Mouse (Mus musculus): ENCODE measurements around the gene Fryl. TPM values are rescaled to one million over a fixed set of nuclear protein-coding genes. Genes with fewer than 3 reads are reported as not detected.
A peak's percentile ranks its signal among the peaks of the same experiment; 100 is the strongest.

Fryl gene
- polyA plus RNA-seq, 1 experiment: 69.8 TPM

DNA sequence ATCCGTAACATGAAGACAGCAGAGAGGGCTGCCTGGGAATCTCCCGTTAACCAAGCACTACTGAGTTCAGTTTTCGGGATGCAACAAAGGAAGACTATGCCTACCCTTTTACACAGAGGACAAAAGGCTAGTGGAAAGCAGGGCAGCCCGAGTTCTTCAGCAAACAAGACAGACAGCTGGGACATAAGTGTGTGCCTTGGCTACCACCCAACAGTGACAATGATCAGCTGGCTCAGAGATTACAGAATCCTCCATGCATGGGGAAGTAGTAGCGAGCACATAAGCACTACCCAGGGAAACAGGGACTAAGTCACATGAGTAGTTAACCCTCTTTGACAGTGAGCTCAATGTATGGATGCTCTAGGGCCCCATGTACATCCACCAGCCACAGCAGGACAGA is 126.5 kb downstream of the Fryl start:
- no peak for TF ChIP-seq CTCF (IDR thresholded peaks at IDR 0.05; ENCODE audit: borderline replicate concordance, extremely low read depth, insufficient read depth, insufficient read length)
- TF ChIP-seq POLR2A (IDR thresholded peaks at IDR 0.05; ENCODE audit: borderline replicate concordance, extremely low read depth, insufficient read depth, insufficient read length, poor library complexity, severe bottlenecking): no peak
- peak; percentile 91 for DNase-seq (ENCODE audit: low read depth)

DNA sequence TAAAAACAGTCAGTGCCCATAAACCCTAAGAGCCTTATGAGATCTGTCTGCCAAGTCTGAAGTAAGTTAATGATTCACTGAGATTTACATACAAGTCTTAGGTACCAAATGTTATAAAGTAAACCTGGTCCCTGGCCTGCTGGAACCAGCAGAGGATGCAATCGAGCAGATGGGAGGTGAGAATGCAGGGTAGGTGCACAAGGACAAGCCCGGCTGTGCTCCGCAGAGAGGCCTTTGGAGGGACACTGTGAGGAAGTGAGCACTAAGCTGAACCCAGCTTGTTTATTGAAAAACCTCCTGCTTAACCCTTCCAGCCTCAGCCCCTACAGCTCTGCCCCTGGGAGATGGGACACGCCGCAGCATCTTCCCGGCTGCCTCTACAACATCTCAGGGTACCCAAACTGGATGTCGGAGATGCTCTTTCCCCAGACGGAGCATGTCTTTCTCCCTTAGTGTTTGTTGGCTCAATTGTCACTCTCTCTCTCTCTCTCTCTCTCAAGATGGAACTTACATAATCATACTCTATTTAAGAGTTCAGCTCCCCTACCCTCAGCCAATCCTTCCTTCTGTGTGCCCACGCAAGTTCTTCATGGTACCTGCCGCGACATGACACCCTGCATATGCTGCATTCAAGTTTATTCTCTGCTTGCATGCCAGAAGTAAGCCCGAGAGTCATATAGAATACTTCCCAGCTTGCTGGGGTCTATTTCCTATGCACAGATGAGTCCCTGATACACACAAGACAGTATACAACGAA is 136.3 kb downstream of the Fryl start:
- TF ChIP-seq POLR2A (IDR thresholded peaks at IDR 0.05; ENCODE audit: borderline replicate concordance, extremely low read depth, insufficient read depth, insufficient read length, poor library complexity, severe bottlenecking): no peak
- no peak for TF ChIP-seq CTCF (IDR thresholded peaks at IDR 0.05; ENCODE audit: borderline replicate concordance, extremely low read depth, insufficient read depth, insufficient read length)
- DNase-seq (ENCODE audit: low read depth): no peak

DNA sequence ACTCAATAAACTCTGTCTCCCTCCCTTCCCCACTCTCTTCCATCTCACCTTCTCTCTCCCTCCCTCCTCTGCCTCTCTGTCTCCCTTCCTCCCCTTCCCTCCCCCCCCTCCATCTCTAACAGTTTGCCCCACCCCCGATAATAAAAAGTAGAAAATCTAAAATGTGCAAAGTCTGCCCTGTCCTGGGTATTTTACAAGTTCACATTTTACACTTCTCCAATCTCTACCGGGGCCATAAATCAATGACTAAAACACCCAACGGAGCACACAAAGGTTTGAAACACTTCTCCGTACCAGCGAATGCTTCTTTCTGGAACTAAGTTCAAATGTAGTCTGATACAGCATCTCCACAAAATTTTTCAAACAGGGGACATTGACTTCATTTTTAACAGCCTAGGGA is 136.9 kb downstream of the Fryl start:
- TF ChIP-seq POLR2A (IDR thresholded peaks at IDR 0.05; ENCODE audit: borderline replicate concordance, extremely low read depth, insufficient read depth, insufficient read length, poor library complexity, severe bottlenecking): no peak
- no peak for TF ChIP-seq CTCF (IDR thresholded peaks at IDR 0.05; ENCODE audit: borderline replicate concordance, extremely low read depth, insufficient read depth, insufficient read length)
- no peak for DNase-seq (ENCODE audit: low read depth)

DNA sequence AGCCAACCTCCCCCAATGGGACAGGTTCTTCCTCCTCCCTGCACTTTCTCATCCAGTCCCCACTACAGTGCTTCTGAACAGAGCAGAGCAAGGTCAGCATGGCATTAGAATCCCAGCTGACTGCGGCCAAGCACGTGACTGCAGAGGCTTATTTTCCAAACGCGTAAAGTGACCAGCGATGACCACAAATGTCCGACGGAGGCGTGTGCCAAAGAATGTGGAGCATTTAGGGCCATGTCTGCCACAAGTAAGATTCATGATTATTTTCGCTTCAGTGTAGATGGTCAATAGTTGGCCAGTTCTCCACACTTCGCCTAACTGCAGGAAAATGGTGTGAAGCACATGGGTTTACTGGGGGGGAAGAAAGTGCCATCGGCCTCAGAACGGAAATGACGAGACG is 137.6 kb downstream of the Fryl start:
- TF ChIP-seq POLR2A (IDR thresholded peaks at IDR 0.05; ENCODE audit: borderline replicate concordance, extremely low read depth, insufficient read depth, insufficient read length, poor library complexity, severe bottlenecking) (no peak), CTCF (IDR thresholded peaks at IDR 0.05; ENCODE audit: borderline replicate concordance, extremely low read depth, insufficient read depth, insufficient read length) (no peak)
- DNase-seq (ENCODE audit: low read depth): no peak

DNA sequence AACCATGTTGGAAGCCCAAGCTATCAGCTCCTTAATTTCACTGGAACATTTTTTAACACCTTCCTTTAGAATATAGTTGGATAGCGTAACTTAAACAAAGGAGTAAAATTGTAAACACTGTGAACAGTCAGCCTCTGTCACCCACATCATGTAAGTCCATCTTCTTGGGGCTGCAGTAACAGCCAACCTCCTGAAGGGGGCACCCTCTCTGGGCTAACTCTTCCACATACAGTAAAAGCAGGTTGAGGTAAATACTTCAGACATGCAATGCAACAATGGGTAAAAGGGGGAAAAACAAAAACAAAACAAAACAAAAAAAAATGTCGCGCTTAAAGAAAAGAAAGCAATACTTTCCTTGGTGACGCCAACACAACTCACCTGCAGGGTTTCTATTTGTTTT is 141.5 kb downstream of the Fryl start:
- TF ChIP-seq POLR2A (IDR thresholded peaks at IDR 0.05; ENCODE audit: borderline replicate concordance, extremely low read depth, insufficient read depth, insufficient read length, poor library complexity, severe bottlenecking) (no peak), CTCF (IDR thresholded peaks at IDR 0.05; ENCODE audit: borderline replicate concordance, extremely low read depth, insufficient read depth, insufficient read length) (peak; percentile 68; the same call in 1 of the 2 replicates)
- peak; percentile 64 for DNase-seq (ENCODE audit: low read depth)

DNA sequence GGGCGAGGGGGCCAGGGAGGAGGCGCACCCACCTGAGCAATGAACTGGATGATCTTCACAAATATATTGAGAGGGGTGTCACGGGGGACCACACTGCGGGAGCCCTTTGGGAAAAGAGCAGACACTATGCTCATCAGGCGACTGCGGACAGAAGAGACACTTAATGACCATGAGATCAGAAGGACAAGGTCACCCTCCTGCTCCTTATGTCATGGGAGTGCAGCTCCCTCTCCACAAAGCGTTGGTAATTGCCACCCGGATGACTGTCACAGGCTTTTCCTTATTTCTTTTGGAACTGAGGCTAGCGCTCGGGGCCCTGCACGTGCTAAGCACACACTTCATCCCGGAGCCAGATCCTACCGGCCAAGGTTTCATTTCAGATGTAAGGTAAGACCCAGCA is 144.1 kb downstream of the Fryl start:
- no peak for DNase-seq (ENCODE audit: low read depth)
- TF ChIP-seq CTCF (IDR thresholded peaks at IDR 0.05; ENCODE audit: borderline replicate concordance, extremely low read depth, insufficient read depth, insufficient read length) (no peak), POLR2A (IDR thresholded peaks at IDR 0.05; ENCODE audit: borderline replicate concordance, extremely low read depth, insufficient read depth, insufficient read length, poor library complexity, severe bottlenecking) (no peak)

DNA sequence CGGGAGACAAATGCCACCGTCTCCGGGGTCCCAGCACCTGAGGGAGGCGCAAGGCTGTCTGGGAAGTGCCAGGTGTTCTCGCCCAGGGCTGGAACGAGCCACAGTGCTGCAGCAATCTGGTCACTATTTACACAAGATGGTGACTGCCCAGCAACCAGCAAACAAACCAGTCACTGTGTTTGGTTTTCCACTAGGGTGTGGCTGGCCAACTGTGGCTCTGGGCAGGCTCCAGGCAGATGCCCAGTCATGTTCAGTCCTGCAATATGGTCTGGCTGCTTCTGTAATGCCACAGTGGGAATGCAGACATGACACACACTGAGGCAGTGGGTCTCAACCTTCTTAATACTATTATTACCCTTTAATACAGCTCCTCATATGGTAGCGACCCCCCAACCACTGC is 152.8 kb downstream of the Fryl start:
- DNase-seq (ENCODE audit: low read depth): no peak
- no peak for TF ChIP-seq CTCF (IDR thresholded peaks at IDR 0.05; ENCODE audit: borderline replicate concordance, extremely low read depth, insufficient read depth, insufficient read length)
- TF ChIP-seq POLR2A (IDR thresholded peaks at IDR 0.05; ENCODE audit: borderline replicate concordance, extremely low read depth, insufficient read depth, insufficient read length, poor library complexity, severe bottlenecking): no peak

DNA sequence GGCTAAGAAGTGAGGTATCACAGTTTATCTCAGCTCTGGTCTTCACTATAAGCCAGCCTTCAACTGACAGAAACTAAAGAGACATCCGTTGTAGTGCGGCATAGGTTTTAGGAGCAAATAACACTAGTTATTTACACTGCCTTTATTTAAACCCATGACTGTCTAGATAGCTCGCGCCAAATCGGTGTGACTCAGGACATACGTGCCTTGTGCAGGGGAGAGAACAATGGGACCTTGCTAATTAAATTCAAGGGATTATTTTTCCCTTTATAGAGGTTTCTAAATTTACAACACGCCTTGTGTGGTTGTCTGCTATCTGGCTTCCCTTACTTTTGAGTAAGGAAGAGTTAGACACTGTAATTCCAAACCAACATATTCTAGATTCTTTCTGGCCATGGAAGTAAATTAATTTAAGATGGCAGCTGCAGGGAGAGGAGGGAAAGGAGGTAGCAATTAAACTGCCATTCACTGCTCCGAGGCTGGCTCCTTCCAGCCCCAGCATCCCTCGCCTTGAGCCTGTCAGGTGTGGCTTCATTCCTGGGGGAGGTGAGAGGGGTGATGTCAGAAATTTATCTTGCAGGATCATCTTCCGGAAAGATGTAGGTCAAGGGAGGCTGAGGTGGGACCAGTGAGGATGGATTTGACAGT is 154.0 kb downstream of the Fryl start:
- TF ChIP-seq POLR2A (IDR thresholded peaks at IDR 0.05; ENCODE audit: borderline replicate concordance, extremely low read depth, insufficient read depth, insufficient read length, poor library complexity, severe bottlenecking) (no peak), CTCF (IDR thresholded peaks at IDR 0.05; ENCODE audit: borderline replicate concordance, extremely low read depth, insufficient read depth, insufficient read length) (no peak)
- peak; percentile 25 for DNase-seq (ENCODE audit: low read depth)

DNA sequence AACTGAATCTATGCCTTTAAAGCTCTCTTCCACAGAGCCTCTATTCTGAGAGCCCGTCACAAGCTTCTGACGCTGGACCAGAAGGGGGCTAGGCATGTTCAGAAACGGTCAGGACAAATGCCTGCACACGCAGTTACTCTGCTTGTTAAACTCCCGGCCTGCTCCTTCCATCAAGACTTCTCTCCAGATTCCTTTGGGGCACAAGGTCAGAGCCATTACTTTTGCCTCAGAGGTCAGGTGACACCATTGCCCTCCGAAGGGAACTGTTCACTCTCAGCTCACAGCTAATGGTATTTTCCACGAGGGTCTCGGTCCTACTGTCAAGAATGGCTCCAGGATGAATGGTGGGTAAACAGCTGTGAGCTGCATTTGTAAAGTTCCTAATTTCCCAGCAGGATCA is 164.2 kb downstream of the Fryl start:
- TF ChIP-seq POLR2A (IDR thresholded peaks at IDR 0.05; ENCODE audit: borderline replicate concordance, extremely low read depth, insufficient read depth, insufficient read length, poor library complexity, severe bottlenecking): no peak
- no peak for TF ChIP-seq CTCF (IDR thresholded peaks at IDR 0.05; ENCODE audit: borderline replicate concordance, extremely low read depth, insufficient read depth, insufficient read length)

DNA sequence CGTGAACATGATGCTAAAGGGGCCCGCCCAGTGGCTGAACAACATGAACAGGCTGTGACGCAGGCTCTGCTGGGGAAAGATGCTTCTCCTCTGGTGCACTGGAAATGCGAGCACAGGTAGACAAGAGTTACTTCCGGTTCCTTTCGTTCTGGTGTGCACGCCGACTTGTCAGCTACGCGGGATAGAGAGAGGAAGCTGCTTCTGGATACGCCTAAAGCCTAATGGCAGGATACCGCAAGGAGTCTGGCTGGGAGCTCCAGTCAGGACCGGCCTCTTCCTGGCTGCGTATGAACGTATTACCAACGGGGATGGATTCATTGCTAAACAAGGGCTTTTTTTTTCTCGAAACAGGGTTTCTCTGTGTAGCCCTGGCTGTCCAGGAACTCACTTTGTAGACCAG is 167.3 kb downstream of the Fryl start:
- DNase-seq (ENCODE audit: low read depth): no peak
- TF ChIP-seq POLR2A (IDR thresholded peaks at IDR 0.05; ENCODE audit: borderline replicate concordance, extremely low read depth, insufficient read depth, insufficient read length, poor library complexity, severe bottlenecking): no peak

More for the DNA sequence above, 164.2 kb downstream of the Fryl start:
- no peak for DNase-seq (ENCODE audit: low read depth)

DNA sequence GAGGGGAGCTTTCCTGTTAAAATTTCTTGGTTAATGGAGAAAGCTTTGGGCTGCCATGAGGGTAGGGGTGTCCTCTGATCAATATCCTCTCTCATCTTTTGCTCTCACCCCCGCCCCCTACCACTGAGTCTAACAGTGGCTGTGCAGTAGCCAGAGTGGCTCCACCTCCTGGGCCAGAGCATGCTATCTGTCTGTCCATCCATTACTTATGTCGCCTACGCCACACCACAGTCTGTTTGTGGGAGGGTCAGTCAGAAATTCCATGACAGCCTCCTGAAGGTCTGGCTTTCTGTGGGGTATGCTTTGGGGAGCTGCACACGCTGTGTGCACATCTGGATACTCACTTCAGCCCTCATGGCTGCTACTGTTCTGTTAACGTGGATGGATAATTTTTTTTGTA is 174.9 kb downstream of the Fryl start:
- DNase-seq (ENCODE audit: low read depth): no peak
- TF ChIP-seq CTCF (IDR thresholded peaks at IDR 0.05; ENCODE audit: borderline replicate concordance, extremely low read depth, insufficient read depth, insufficient read length) (no peak), POLR2A (IDR thresholded peaks at IDR 0.05; ENCODE audit: borderline replicate concordance, extremely low read depth, insufficient read depth, insufficient read length, poor library complexity, severe bottlenecking) (no peak)

DNA sequence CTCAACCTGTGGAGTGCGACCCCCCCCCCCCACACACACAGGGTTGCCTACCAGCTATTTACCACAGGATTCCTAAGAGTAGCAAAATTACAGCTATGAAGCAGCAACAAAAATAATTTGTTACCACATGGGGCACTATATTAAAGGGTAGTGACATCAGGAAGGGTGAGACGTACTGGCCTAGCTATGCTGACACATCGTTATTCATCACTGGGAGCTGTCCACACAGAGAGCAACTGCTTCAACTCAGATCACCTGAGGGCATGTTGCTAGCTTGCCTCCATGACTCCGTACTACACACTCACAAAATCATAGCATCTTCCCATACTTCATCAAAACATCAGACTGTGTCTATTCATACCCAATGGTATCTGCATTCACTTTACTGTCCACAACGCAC is 176.6 kb downstream of the Fryl start:
- TF ChIP-seq POLR2A (IDR thresholded peaks at IDR 0.05; ENCODE audit: borderline replicate concordance, extremely low read depth, insufficient read depth, insufficient read length, poor library complexity, severe bottlenecking) (no peak), CTCF (IDR thresholded peaks at IDR 0.05; ENCODE audit: borderline replicate concordance, extremely low read depth, insufficient read depth, insufficient read length) (no peak)
- no peak for DNase-seq (ENCODE audit: low read depth)

Measured in brain, embryonic 14.5 days (tissue).